Mouse (Mus musculus): ENCODE measurements around the gene Lpar6. TPM values are rescaled to one million over a fixed set of nuclear protein-coding genes. Genes with fewer than 3 reads are reported as not detected.
A peak's percentile ranks its signal among the peaks of the same experiment; 100 is the strongest.

Lpar6 gene
- total RNA-seq (2022), result 1 to 10 TPM; 2.5 TPM

- peak; percentile 89 for DNase-seq (ENCODE audit: low spot score)
Measured at GRCm38 (mm10) chr14:73237848-73238321, at the start of gene Lpar6. Gene Lpar6 (plus strand): TSS chr14:73237895.

DNA sequence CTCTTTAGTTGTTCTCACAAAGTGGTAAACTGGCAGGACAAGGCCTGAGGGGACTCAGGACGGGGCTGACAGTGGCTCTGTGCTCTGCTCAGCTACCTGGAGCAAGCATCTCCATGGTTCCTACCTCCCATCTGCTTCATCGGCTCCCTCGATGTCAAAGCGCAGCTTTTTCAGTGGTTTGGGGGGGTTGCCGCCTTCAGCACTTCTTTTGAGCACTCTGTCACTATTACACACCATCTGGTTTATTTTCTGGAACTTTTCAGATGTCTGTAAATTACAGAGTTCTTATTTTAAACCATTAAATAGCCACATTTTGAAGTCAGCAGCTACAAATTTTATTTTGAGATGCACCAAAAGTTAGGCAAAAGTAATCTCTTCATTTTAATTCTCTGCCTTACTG is 38.6 kb upstream of the Lpar6 start:
- DNase-seq (ENCODE audit: low spot score), result no peak

- no peak for DNase-seq (ENCODE audit: low spot score)
Measured at GRCm38 (mm10) chr14:73201447-73201846, 36.2 kb upstream of the Lpar6 start.

DNA sequence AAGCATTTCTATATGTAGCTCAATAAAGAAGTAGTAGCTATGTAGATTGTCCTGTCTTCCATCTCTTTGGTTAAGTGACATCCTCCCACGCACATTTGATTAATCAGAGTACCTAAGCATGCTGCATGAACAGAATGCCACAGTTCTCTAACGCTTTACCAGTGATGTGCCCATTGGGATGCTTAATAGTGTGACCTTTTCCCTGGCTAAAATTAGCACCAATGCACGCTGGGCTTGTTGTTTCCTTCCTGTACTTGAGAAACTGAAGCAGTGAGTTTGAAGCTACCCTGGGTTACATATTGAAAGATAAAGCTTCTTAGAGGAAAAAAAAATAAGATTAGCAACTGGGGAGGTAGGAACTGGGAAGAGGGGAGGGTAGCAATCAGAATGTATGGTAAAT is 33.7 kb upstream of the Lpar6 start:
- no peak for DNase-seq (ENCODE audit: low spot score)

- peak; percentile 46 for DNase-seq (ENCODE audit: low spot score)
Measured at GRCm38 (mm10) chr14:73209262-73209661, 28.4 kb upstream of the Lpar6 start.

GRCm38 (mm10) chr14:73210196-73210595 is 27.5 kb upstream of the Lpar6 start:
- DNase-seq (ENCODE audit: low spot score), result no peak

DNA sequence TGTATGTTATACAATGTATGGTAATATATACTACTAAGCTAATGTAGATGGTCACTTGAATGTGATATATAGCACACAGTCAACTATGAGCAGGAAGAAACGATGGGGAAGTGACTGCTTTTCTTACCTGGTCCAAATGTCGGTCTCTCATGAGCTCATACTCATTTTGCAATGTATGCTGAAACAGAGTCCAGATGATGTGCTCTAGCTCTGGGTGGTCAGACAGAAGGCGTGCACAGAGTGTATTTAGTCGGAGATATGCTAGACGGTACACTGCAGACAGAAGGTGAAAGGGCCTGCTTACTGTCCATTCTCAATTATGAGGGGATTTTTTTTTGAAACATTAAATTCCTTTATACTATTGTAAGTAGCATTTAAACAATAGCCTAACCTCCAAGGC is 26.2 kb upstream of the Lpar6 start:
- DNase-seq (ENCODE audit: low spot score), result no peak

DNA sequence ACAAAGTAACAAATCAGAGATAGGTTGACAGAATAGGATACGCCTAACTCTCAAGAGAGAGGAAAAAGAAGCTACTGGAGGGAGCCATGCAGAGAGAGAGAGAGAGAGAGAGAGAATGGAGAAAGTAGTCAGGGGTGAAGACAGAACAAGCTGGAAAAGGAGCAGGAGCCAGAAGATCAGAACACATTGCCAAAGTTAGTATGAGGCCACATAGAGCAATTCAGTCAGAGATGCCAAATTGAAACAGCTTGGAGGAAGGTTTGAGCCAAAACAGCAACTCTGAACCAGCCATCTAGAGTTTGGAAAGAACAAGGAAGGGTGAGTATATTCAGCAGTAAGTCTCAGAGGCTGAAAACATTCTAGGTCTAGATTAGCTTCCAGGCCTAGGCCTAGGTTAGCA is 20.6 kb upstream of the Lpar6 start:
- peak; percentile 49 for DNase-seq (ENCODE audit: low spot score)

GRCm38 (mm10) chr14:73222316-73222970 is 15.3 kb upstream of the Lpar6 start:
- DNase-seq (ENCODE audit: low spot score), result peak; percentile 30

- DNase-seq (ENCODE audit: low spot score), result no peak
Measured at GRCm38 (mm10) chr14:73226346-73226745, 11.3 kb upstream of the Lpar6 start.

- DNase-seq (ENCODE audit: low spot score), result no peak
Measured at GRCm38 (mm10) chr14:73226849-73227248, 10.8 kb upstream of the Lpar6 start.

- DNase-seq (ENCODE audit: low spot score), result peak; percentile 47
Measured at GRCm38 (mm10) chr14:73231286-73231982, 6.3 kb upstream of the Lpar6 start.

DNA sequence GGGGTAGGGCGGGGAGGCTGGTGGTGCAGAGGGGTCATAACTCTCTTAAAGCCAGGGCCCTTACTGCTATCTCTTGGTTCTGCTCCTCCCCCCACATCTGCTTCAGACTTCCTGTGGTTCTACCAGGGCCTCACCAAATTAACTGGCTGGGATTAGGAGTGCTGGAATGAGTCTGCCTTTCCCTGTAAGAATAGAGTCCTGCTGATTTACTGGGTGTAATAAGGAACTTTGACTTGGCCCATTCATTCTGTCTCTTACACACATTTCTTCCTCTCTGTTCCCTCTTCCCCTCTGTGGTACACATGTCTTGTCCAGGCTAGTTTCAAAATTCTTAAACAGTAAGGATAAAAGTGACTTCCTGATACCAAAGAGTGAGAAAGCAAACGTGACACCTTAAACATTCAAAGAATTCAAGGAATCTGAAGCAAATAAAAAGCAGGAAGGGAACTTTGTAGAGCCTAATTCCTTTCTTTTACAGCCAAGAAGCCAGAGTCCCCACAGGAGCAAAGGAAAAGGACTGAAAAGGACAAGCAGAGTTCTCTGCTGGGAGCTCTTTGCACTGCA is 3.1 kb upstream of the Lpar6 start:
- DNase-seq (ENCODE audit: low spot score), result peak; percentile 35

DNA sequence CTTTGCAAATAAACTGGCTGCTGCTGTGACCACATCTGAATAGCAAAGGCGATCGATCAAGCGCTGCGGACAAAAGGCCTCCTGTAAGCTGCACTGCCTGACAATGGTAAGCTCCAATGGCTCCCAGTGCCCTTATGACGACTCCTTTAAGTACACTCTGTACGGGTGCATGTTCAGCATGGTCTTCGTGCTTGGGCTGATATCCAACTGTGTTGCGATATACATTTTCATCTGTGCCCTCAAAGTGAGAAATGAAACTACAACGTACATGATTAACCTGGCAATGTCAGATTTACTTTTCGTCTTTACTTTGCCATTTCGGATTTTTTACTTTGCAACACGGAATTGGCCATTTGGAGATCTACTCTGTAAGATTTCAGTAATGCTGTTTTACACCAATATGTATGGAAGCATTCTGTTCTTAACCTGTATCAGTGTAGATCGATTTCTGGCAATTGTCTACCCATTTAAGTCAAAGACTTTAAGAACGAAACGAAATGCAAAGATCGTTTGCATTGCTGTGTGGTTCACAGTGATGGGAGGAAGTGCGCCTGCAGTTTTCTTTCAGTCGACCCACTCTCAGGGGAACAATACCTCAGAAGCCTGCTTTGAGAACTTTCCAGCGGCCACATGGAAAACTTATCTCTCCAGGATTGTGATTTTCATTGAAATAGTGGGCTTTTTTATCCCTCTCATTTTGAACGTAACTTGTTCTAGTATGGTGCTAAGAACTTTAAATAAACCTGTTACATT is 979 bp downstream of the Lpar6 start:
- DNase-seq (ENCODE audit: low spot score), result peak; percentile 67

DNA sequence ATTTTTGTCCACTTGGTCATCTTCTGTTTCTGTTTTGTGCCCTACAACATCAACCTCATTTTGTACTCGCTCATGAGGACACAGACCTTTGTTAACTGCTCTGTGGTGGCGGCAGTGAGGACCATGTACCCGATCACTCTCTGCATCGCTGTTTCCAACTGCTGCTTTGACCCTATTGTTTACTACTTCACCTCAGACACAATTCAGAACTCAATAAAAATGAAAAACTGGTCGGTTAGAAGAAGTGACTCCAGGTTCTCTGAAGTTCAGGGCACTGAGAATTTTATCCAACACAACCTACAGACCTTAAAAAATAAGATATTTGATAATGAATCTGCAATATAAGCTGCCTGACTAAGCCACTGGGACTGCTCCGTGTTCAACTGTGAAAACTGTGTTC is 1.6 kb downstream of the Lpar6 start:
- peak; percentile 31 for DNase-seq (ENCODE audit: low spot score)

DNA sequence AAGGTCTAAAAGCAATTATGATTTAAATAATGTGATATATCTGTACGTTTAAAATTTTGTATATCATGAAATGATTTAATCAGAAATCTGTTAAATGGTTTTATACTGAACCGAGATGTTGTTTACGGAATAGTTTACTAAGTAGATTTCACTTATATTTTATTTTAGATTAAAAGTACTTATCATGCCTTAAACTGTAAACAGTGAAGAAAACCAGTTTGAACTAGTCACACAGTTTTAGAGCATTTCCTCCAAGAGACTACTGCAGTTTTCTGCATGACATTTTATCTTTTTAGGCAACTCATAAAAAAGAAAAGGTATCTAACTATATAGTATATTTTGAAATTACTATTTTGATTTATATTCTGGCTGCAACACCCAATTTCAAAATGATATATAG is 2.2 kb downstream of the Lpar6 start:
- DNase-seq (ENCODE audit: low spot score), result no peak

GRCm38 (mm10) chr14:73244061-73244597 is 6.4 kb downstream of the Lpar6 start:
- DNase-seq (ENCODE audit: low spot score), result no peak

GRCm38 (mm10) chr14:73250056-73250455 is 12.4 kb downstream of the Lpar6 start:
- no peak for DNase-seq (ENCODE audit: low spot score)

GRCm38 (mm10) chr14:73252276-73252675 is 14.6 kb downstream of the Lpar6 start:
- no peak for DNase-seq (ENCODE audit: low spot score)

DNA sequence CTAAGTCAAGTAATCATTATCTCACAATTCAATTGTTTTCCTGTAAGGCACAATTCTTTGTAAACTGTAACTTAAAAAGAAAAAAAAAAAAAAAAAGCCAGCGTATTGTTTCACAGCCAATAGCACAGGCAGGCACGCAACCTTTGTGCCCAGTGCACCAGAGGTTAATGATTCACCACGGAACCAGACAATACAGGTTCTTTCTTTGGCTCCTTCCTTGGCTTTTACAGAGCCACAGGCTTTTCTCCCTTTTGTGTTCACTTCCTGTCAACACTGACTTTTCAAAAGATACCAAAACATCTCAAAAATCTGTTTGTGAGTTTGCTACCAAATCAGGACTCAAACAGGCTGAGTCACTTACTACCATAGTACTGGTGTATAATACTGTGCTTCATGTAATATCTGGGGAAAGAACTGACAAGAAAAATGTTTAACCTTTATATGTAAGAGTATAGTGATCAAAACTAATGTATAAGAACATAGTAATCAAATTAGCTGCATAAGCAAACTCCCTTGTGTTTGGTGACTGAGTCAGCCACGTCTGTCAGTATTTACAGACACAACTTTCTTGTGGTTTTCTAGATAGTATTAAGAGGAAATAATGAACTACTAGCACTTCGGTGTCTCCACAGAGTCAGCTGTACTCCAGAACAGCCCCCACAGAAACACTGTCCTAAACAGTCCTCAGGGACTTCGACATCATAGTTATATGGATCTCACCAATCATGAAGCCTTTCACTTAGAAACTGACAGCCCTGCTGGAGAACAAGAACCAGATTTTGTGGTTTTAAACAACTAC is 16.0 kb downstream of the Lpar6 start:
- no peak for DNase-seq (ENCODE audit: low spot score)

DNA sequence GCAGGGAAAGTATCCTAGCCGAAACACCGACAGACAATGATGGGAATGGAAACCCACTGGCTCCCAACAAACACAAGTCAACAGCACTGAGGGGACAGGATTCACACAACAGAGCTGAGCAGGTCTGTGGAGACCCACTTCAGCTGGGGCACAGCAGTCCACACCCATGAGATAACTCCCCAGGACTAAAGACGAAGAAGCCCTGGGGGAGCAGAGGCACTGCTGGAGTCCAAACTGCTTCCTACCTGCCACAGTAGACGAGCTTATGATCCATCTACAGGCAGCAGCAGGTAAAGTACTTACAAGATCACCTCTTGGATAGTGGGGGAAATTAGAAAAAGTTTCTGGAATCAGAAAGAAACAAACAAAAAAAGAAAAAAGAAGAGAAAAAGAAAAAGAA is 16.7 kb downstream of the Lpar6 start:
- no peak for DNase-seq (ENCODE audit: low spot score)
